Mouse (Mus musculus): ENCODE results near the gene Taar7a. TPM values are rescaled to one million over a fixed set of nuclear protein-coding genes. Genes with fewer than 3 reads are reported as not detected.

The Taar7a gene
- total and polyA plus RNA-seq, 2 experiments = not detected

DNA sequence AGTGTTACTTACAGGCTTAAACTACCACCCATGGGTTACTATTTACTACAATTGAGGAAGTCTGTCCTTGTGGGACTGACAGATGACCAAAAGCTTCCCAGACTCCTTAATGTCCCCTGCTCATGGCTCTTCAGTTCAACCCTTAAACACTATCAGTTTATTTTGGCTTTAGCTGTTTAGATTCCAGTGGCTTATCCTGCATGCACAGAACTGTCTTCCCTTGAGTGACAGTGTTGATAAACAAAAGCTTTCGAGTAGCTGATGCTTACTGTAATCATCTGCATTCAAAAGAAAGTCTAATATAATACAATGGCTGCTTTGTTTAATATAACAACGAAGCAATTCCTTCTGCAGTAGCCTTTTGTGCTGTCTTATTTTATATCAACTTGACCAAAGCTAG lies 13.8 kb upstream of the Taar7a start:
- no peaks in the 10 kb centered on the region for H3K36me3 ChIP-seq (ENCODE audit: control insufficient read depth, insufficient read depth, low read length)
- H3K27ac ChIP-seq (replicated peaks; ENCODE audit: insufficient read depth, low read depth, low read length) = no peak overlapping the region
- H3K9ac ChIP-seq (ENCODE audit: low read depth, low read length) = no peak overlapping the region
- H3K4me3 ChIP-seq (ENCODE audit: insufficient read depth, low read depth, low read length) = no peak overlapping the region
- H3K27me3 ChIP-seq (ENCODE audit: control insufficient read depth, insufficient read depth, low read length) = no peaks in the 10 kb centered on the region
- 56% methylated on average over 2 of the region's 2 CpGs for WGBS
- H3K4me1 ChIP-seq (ENCODE audit: control insufficient read depth, insufficient read depth, low read length) = no peaks in the 10 kb centered on the region
- H3K79me2 ChIP-seq (ENCODE audit: control insufficient read depth, insufficient read depth, low read length) = no peaks in the 10 kb centered on the region
- no peak for TF ChIP-seq CTCF (IDR thresholded peaks at IDR 0.05; ENCODE audit: low read depth, low read length)
- no peak for TF ChIP-seq POLR2A (IDR thresholded peaks at IDR 0.05; ENCODE audit: extremely low read depth, insufficient read depth, low read length)
- no peak for DNase-seq (ENCODE audit: extremely low read depth, low read depth, low spot score)

DNA sequence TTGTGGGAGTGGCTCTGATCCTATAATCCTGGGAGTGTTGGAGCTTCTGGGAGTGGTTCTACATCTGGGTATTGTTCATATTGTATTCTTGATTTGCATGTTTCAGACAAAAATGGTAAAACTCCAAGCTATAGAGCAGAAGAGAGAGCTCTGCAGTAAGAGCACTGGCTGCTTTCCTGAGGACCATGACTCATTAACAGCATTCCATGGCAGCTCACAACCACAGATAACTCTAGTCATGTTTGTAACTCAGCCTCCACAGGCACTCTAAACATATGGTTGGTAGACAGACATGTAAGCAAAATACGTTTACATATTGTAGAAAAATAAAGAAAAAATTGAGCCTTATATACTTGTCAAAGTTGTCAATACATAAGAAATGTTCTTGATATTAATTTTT lies 13.2 kb upstream of the Taar7a start:
- H3K27me3 ChIP-seq (ENCODE audit: control insufficient read depth, insufficient read depth, low read length) = no peaks in the 10 kb centered on the region
- WGBS = 79% methylated on average over 1 of the region's 1 CpGs
- no peaks in the 10 kb centered on the region for H3K4me1 ChIP-seq (ENCODE audit: control insufficient read depth, insufficient read depth, low read length)
- TF ChIP-seq POLR2A (IDR thresholded peaks at IDR 0.05; ENCODE audit: extremely low read depth, insufficient read depth, low read length) = no peak
- TF ChIP-seq CTCF (IDR thresholded peaks at IDR 0.05; ENCODE audit: low read depth, low read length) = no peak
- no peaks in the 10 kb centered on the region for H3K79me2 ChIP-seq (ENCODE audit: control insufficient read depth, insufficient read depth, low read length)
- H3K9ac ChIP-seq (ENCODE audit: low read depth, low read length) = no peak overlapping the region
- no peak for DNase-seq (ENCODE audit: extremely low read depth, low read depth, low spot score)
- H3K36me3 ChIP-seq (ENCODE audit: control insufficient read depth, insufficient read depth, low read length) = no peaks in the 10 kb centered on the region
- H3K27ac ChIP-seq (replicated peaks; ENCODE audit: insufficient read depth, low read depth, low read length) = no peak overlapping the region
- no peak overlapping the region for H3K4me3 ChIP-seq (ENCODE audit: insufficient read depth, low read depth, low read length)

DNA sequence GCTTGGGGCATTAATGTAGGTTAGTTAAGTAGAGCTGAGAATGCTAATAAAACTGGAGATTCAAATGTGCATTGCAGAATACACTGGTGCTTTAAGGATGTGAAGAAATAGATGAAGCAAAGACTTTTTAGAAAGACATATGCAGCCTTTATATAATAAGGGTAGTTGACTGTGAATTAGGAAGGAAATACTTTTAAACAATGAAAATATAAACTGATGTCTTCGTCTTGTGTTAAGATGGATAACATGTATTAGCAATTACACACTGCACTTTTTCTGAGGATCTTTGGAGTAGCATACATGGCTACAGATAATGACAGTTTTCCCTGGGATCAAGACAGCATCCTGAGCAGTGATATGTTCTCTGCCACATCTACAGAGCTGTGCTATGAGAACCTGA lies 6.4 kb upstream of the Taar7a start, which contains the start of gene Taar7b:
Taar7b (plus strand) TSS at position 301 of the 400 bp plus-strand sequence.
- no peaks in the 10 kb centered on the region for H3K79me2 ChIP-seq (ENCODE audit: control insufficient read depth, insufficient read depth, low read length)
- no peak within 1 kb of the TSS for H3K9ac ChIP-seq (ENCODE audit: low read depth, low read length)
- WGBS = 84% methylated on average over 1 of the region's 1 CpGs
- H3K27me3 ChIP-seq (ENCODE audit: control insufficient read depth, insufficient read depth, low read length) = no peaks in the 10 kb centered on the region
- TF ChIP-seq CTCF (IDR thresholded peaks at IDR 0.05; ENCODE audit: low read depth, low read length) = no peak
- no peak for TF ChIP-seq POLR2A (IDR thresholded peaks at IDR 0.05; ENCODE audit: extremely low read depth, insufficient read depth, low read length)
- DNase-seq (ENCODE audit: extremely low read depth, low read depth, low spot score) = no peak
- no peak within 1 kb of the TSS for H3K4me3 ChIP-seq (ENCODE audit: insufficient read depth, low read depth, low read length)
- no peak within 1 kb of the TSS for H3K27ac ChIP-seq (replicated peaks; ENCODE audit: insufficient read depth, low read depth, low read length)
- no peaks in the 10 kb centered on the region for H3K4me1 ChIP-seq (ENCODE audit: control insufficient read depth, insufficient read depth, low read length)
- no peaks in the 10 kb centered on the region for H3K36me3 ChIP-seq (ENCODE audit: control insufficient read depth, insufficient read depth, low read length)

DNA sequence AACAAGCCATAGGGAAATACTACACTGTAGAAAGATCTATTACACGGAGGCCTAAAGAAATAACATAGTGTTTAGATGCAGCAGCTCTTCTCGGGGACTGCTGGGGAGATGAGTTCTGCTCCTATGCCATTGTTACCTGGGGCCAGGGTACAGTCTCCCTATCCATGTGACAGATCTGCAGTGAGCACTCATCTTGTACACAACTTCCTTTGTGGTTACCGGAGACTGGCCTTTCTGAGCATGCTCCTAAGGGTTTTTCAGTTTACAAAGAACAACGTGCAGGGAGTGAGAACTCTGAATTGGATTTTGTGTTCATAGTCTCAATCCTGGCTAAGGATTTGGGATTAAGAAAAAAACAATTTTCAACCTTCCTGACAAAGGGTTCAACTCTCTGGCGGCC lies 6.9 kb downstream of the Taar7a start:
- 84% methylated on average over 5 of the region's 5 CpGs for WGBS
- Histone ChIP-seq H3K9ac (ENCODE audit: low read depth, low read length) (no peak overlapping the region), H3K4me3 (ENCODE audit: insufficient read depth, low read depth, low read length) (no peak overlapping the region), H3K4me1 (ENCODE audit: control insufficient read depth, insufficient read depth, low read length) (no peaks in the 10 kb centered on the region), H3K27ac (replicated peaks; ENCODE audit: insufficient read depth, low read depth, low read length) (no peak overlapping the region), H3K36me3 (ENCODE audit: control insufficient read depth, insufficient read depth, low read length) (no peaks in the 10 kb centered on the region), H3K27me3 (ENCODE audit: control insufficient read depth, insufficient read depth, low read length) (peaks cover 4% of the 10 kb centered on the region; the same call in 1 of the 2 replicates), H3K79me2 (ENCODE audit: control insufficient read depth, insufficient read depth, low read length) (no peaks in the 10 kb centered on the region)
- no peak for DNase-seq (ENCODE audit: extremely low read depth, low read depth, low spot score)
- no peak for TF ChIP-seq POLR2A (IDR thresholded peaks at IDR 0.05; ENCODE audit: extremely low read depth, insufficient read depth, low read length)
- no peak for TF ChIP-seq CTCF (IDR thresholded peaks at IDR 0.05; ENCODE audit: low read depth, low read length)

DNA sequence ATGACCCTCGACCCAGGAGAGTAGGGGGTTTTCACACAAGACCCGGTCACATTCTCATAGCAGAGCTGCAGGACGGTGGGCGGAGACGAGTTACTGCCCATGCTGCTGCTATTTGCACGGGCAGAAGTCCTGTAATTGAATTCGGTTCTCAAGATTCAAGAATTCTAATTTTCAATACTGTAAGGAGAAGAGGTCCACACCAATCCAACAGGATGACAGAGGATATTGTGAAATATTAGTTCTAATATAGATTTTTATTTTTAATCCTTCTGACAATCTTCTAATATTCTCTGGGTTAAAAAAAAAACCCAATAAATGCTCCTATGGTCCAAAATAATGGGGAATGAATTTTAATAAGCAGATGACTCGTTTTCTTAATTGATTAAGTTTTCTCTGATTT lies 7.7 kb downstream of the Taar7a start, which contains the start of gene Taar6:
Taar6 (minus strand) TSS at position 101 of the 400 bp plus-strand sequence.
- H3K27ac ChIP-seq (replicated peaks; ENCODE audit: insufficient read depth, low read depth, low read length) = no peak within 1 kb of the TSS
- no peaks in the 10 kb centered on the region for H3K4me1 ChIP-seq (ENCODE audit: control insufficient read depth, insufficient read depth, low read length)
- no peaks in the 10 kb centered on the region for H3K79me2 ChIP-seq (ENCODE audit: control insufficient read depth, insufficient read depth, low read length)
- no peak within 1 kb of the TSS for H3K9ac ChIP-seq (ENCODE audit: low read depth, low read length)
- H3K27me3 ChIP-seq (ENCODE audit: control insufficient read depth, insufficient read depth, low read length) = peaks cover 4% of the 10 kb centered on the region; the same call in 1 of the 2 replicates
- WGBS = 78% methylated on average over 8 of the region's 8 CpGs
- no peak within 1 kb of the TSS for H3K4me3 ChIP-seq (ENCODE audit: insufficient read depth, low read depth, low read length)
- no peak for TF ChIP-seq POLR2A (IDR thresholded peaks at IDR 0.05; ENCODE audit: extremely low read depth, insufficient read depth, low read length)
- TF ChIP-seq CTCF (IDR thresholded peaks at IDR 0.05; ENCODE audit: low read depth, low read length) = no peak
- DNase-seq (ENCODE audit: extremely low read depth, low read depth, low spot score) = no peak
- H3K36me3 ChIP-seq (ENCODE audit: control insufficient read depth, insufficient read depth, low read length) = no peaks in the 10 kb centered on the region

DNA sequence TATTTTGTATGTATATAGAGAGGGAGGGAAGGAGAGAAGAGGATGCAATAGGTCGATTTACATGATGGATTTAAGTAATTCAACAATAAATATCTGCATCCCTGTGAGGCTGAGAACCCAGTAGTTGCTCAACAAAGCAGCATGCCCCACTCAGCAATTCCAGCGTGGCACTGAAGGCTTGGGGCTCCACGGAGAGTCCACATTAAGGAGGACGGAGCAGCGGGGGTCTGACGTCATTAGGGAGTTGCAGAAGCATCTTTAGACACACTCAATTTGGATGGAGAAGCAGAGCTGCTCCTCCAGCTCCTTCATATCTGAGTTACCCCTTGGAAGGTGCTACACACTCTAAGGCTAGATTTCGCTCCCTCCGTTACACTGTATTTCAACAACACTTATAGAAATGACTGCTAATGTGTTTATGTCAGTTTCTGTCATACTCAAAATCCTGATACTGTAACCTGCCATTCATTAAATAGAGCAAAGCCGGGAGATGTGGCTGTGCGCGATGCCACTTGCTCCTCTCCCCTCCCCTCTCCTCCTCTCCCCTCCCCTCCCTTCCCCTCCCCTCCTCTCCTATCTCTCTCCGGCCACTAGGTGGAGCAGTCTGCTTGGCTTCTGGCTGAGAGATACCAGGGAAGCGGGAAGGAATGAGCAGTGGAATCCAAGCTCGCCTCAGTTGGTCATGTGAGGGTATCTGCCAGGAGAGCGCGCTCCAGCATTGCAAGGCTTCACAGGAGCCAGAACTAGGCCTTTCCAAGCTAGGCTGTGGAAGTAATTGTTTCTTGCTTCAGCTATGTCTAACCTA lies 14.2 kb downstream of the Taar7a start:
- 45% methylated on average over 16 of the region's 16 CpGs for WGBS
- Histone ChIP-seq H3K36me3 (ENCODE audit: control insufficient read depth, insufficient read depth, low read length) (no peaks in the 10 kb centered on the region), H3K4me3 (ENCODE audit: insufficient read depth, low read depth, low read length) (no peak overlapping the region), H3K27me3 (ENCODE audit: control insufficient read depth, insufficient read depth, low read length) (no peaks in the 10 kb centered on the region), H3K4me1 (ENCODE audit: control insufficient read depth, insufficient read depth, low read length) (peaks cover 2% of the 10 kb centered on the region; the same call in 1 of the 2 replicates), H3K79me2 (ENCODE audit: control insufficient read depth, insufficient read depth, low read length) (no peaks in the 10 kb centered on the region), H3K9ac (ENCODE audit: low read depth, low read length) (no peak overlapping the region), H3K27ac (replicated peaks; ENCODE audit: insufficient read depth, low read depth, low read length) (no peak overlapping the region)
- DNase-seq (ENCODE audit: extremely low read depth, low read depth, low spot score) = peak; percentile 76
- TF ChIP-seq CTCF (IDR thresholded peaks at IDR 0.05; ENCODE audit: low read depth, low read length) = peak; percentile 87
- no peak for TF ChIP-seq POLR2A (IDR thresholded peaks at IDR 0.05; ENCODE audit: extremely low read depth, insufficient read depth, low read length)

Data from liver, adult 2 months (tissue).